Mouse (Mus musculus) right cerebral cortex, adult 2 months (tissue): ENCODE data around the gene Nol10.

Experiments
- DNase-seq, 2 experiments: peaks; one replicate each; pipeline ENCODE4 v3.0.0; 2021 to 2022; ENCODE audit warnings: low spot score in 2 of 2

Nol10 gene

GRCm38 (mm10) chr12:17411242-17411641, 63.0 kb downstream of the Nol10 start:
- DNase-seq: no peak

- DNase-seq: no peak
Measured at GRCm38 (mm10) chr12:17411797-17412526, 63.7 kb downstream of the Nol10 start.

- DNase-seq: no peak
Measured at GRCm38 (mm10) chr12:17414734-17415133, 66.5 kb downstream of the Nol10 start.

DNA sequence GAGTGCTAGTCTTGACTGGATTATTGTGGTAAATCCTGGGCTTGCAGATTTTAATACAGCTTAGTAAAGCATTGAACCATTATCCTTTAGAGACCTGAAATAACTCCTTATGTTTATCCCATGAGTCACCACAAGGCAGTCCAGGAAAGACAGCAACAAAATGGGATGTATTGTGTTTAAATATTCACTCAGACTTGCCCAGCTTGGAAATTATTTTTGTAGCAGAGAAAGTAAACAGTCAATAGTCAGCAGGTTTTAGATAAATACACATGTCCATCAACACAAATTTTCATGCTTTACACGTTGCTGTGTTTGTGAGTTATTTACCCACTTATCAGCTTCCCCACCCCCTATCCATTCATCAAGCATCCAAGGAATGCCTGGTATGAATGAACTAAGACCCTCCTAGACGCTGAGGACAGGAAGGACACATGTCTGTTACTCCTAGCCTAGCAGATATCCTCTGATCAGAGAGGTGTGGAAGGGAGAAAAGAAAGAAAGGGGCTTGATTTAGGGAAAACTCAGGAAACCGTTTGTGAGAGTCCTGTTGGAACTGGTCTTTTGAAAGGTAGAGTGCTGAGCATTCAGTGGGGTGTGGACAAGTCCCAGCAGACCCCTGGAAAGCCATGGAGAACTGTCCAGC, 72.0 kb downstream of the Nol10 start:
- no peak for DNase-seq

- DNase-seq: no peak
Measured at GRCm38 (mm10) chr12:17425254-17426169, 77.3 kb downstream of the Nol10 start.

DNA sequence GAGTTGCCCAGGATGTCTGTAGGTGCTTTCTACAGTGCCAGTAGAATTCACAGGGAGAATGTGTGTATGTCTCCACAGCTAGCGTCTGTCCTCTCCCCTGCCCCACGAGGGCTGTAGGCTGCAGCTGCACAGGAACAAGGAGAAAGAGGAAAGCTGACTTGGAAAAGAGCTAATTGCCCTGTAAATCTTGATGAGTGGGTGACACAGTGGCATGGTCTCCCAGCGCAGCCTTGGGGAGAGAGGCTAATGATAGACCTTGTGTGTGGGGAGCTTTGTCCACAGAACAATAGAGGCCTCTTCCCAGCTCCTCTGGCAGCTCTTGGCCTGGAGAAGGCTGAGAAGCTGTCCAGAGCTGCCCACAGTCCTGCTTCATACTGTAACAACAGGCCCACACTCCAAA, 78.5 kb downstream of the Nol10 start:
- DNase-seq: no peak

DNA sequence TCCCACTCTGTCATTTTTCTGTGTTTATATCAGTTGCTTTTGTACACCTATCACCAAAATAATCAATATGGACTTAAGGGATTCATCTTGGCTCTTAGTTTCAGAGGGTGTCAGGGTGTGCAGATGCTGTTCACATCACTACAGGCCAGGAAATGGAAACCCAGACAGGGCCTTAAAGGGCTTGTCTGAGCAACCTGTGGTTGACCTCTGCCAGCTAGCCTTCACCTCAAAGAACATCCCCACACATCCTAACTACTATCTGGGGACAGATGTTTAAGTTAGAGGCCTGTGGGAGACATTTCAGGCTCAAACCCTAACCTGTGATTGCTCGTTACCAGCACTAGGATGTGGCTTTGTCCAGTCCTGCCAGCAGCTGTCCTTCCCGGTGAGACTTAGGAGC, 82.3 kb downstream of the Nol10 start:
- DNase-seq: no peak

DNA sequence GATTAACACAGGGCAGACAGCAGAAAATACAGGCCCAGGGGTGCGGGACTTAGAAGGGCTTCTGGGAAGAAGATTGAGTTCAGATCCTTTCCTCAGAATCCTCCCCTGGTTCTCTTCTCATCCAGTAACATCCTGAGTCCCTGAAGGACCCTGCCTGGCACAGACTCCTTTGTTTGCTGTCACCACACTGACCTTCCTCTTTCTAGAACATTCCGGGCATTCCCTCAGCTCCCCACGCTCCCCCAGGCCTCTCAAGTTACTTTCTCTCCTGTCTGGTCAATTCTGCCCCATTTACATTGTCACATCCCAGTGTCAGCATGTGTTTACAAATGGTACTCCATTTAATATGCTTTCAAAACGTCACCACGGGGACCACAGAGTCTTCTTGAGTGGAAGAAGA, 82.9 kb downstream of the Nol10 start:
- DNase-seq: no peak

- DNase-seq: no peak
Measured at GRCm38 (mm10) chr12:17431812-17432332, 83.6 kb downstream of the Nol10 start.

DNA sequence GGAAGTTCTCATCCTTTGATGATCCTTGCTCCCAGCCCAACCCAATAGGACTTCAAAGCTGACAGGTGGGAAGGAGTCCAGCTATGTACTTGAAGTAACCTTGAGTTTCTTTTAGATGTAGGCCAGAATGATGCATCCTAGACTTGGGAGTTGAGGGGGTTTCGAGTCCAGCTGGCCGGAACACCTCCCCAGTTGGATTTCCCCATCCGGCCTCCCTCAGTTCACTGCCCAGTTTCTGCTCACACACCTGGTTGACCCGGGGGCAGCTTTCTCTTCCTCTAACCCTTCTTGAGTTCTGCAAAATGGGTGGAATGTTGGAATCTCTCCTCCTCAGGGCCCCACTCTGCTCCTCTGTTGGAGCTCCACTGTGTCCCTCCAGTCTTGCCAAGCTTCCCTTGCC, 85.5 kb downstream of the Nol10 start:
- DNase-seq: no peak

- peak in 1 of 2 experiments; percentile 47 for DNase-seq
Measured at GRCm38 (mm10) chr12:17436471-17436870, 88.2 kb downstream of the Nol10 start.

DNA sequence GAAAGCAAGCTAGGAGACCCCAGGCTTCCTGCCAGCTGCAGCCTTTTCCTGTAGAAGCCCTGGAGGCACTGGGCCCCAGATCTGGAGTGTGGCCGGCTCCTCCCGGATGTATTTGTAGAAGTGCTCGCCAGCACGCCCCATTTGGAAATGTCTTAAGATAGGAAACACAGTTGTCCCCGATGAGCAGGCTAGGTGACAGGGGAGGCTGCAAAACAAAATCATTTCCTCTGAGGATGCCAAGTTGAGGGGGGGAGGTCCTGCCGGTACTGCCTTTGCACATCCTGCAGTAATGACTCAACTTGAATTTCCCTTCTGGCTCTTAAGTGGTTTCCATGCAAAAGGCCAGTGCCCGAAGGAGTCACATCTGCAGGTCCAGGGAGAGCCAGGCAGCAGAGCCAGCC, 92.0 kb downstream of the Nol10 start:
- DNase-seq: no peak

DNA sequence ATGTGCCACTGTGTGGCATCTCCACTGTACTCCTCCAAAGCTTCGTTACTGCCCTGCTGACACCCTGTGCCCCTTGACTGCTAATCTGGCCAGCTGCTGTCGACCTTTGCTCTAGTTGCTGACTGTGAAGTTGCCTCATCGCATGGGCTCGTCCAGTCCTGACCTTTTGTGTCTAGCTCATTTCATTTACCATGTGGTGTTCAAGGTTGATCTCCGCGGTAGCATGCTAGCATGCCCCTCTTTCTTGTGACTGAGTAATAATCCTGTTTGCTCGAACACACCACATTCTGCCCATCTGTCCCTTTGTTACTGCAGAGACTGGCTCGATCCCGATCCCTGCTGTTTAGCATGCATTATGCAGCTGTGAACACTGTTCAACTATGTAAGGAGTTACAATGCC, 93.2 kb downstream of the Nol10 start:
- no peak for DNase-seq

- DNase-seq: no peak
Measured at GRCm38 (mm10) chr12:17444406-17444805, 96.1 kb downstream of the Nol10 start.

GRCm38 (mm10) chr12:17445251-17445650, 97.0 kb downstream of the Nol10 start:
- no peak for DNase-seq

DNA sequence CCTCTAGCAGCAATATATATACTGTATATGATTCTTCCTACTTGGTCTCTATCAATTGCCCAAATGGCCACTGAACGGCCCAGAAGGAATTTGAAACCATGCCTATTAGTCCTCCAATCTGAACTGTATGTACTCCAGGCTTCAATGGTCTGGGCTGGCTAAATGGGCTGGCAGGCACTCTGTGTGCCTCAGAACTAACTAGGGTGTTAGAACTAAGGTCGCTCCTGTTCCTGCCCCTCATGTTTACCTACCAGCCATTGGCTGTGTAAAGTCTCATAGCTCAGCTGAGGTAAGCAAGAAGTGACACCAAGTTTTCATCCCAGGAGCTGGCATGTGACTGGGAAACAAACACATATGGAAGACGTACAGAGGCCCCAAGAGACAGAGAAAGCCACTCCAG, 100.5 kb downstream of the Nol10 start:
- no peak for DNase-seq

DNA sequence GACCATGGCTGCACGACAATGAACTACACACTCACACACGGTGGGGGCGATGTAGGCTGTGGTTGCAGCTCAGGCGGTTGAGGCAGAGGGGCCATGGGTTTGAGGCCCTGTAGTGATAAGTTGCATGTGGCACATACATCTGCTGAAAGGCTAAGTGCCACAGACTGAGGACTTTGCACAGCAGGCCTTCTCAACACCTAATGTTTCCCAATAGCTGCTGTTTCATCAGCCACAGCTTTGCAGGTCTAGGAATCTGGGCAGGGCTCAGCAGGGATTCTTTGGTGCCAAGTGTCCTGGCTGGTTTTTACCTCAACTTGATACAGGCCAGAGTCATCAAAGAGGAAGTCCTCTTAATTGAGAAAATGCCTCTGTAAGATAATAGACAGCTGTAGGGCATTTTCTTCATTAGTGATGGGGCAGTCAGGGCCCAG, 101.4 kb downstream of the Nol10 start:
- no peak for DNase-seq

- DNase-seq: no peak
Measured at GRCm38 (mm10) chr12:17450503-17450902, 102.2 kb downstream of the Nol10 start.

- no peak for DNase-seq
Measured at GRCm38 (mm10) chr12:17450908-17451307, 102.7 kb downstream of the Nol10 start.

DNA sequence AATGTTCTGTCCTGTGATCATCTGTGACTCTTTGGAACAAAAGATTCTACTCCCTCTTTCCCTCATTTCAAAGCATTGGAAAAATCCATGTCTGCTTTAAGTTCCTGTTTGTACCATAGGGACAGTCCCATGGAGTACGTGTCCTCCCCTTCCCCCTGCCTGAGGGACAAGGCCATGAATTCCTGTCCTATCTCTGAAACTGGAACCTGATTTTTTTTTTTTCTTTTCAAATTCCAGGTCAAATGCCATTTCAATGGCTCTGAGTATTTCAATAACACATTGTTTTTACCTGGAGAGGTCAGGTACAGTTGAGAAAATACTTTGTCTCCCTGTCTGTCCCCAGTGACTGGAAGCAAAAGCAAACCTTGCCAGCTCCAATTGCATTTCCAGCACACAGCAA, 104.0 kb downstream of the Nol10 start:
- no peak for DNase-seq

- no peak for DNase-seq
Measured at GRCm38 (mm10) chr12:17453918-17454317, 105.7 kb downstream of the Nol10 start.

DNA sequence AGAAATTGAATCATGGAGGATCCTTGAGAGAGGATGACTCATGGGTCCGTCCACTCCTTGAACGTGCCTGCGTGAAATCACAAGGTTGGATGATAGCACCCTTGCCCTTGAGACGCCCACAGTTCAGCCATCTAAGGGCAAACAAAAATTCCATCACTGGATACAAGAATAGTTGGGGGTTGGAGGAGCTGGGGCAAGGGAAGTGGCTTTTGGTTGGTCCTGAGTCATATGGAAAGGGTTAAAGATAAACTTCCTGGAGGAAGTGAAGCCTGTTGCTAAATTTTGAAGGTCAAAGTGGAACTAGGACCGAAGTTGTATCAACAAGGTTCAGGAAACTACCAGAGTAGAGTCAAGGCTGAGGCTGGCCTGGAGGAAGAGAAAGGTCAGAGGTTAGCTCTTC, 106.8 kb downstream of the Nol10 start:
- no peak for DNase-seq
